Mouse (Mus musculus) urinary bladder, postnatal 0 days (tissue): ENCODE measurements around the gene Lyrm1. TPM values are rescaled to one million over a fixed set of nuclear protein-coding genes. Genes with fewer than 3 reads are reported as not detected.

Source experiments
- polyA plus RNA-seq: library from polyadenylated mRNA; unstranded; fragments of >200 nt; fragmentation: Nextera tagmentation; extraction: Ambion mirVana; gene quantifications from 2 replicates; pipeline ENCODE4 v1.2.1, GENCODE M21; 2015

Lyrm1 gene
- 9.1 and 10.6 TPM in 2 replicates for polyA plus RNA-seq

DNA sequence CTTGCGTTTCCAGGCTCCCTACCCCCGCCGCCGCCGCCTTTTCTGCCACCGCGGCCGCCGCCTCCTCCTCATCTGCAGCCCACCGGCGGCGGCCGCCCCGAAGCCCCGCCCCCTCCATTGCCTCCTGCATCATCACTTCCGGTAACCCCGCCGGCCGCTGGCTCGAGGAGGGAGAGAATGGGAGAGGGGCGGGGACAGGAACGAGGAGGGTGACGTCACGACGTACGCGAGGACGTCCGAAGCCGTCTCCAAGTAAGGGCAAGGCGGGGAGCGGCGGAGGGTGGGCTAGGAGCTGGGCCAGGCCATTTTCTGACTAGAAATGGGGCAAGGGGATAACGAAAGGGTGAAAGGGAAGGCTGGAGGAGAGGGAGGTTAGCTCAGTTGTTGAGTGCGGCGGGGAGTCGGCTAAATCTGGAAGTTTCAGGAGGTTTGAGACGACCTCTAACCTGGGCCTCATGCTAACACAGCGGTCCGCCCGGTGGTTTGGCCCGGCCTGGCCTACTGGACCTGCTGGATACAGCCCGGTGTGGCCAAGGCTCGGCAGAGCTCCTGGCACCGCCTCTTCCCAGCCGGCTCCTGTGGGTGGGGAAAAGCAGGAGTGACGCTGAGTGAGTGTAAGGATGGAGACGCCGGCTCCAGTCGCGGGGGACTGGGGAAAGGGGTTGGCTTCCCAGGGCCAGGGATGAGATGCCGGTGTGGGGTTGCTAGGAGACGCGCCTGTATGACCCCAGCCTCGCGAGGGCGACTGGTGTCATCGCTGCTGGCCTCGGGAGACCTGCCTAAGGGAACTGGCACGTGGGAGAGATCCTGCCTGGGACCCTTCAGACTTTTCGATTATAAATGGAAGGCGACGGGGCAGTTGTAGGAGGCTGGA is at the start of gene Lyrm1, which contains the start of gene Dcun1d3:
TSS of gene Lyrm1 (plus strand) at position 223 of the 874 bp plus-strand sequence.
TSS of gene Dcun1d3 (minus strand) at position 660 of the 874 bp plus-strand sequence.

Other genes with a start within 250 kb of the Lyrm1 start
- not detected in 2 replicates for gene Acsm4, start 205.8 kb upstream of the Lyrm1 start, polyA plus RNA-seq
- 44.6 and 48.5 TPM in 2 replicates for gene Thumpd1, start 175.1 kb upstream of the Lyrm1 start, polyA plus RNA-seq
- gene Acsm3, start 134.9 kb upstream of the Lyrm1 start, polyA plus RNA-seq = 7.9 and 10.5 TPM in 2 replicates
- 5.6 and 6.8 TPM in 2 replicates for gene Rexo5, start 101.9 kb upstream of the Lyrm1 start, polyA plus RNA-seq
- 6.5 and 8.8 TPM in 2 replicates for gene Eri2, start 101.8 kb upstream of the Lyrm1 start, polyA plus RNA-seq
- 9.5 and 10.0 TPM in 2 replicates for gene Dcun1d3, start 437 bp downstream of the Lyrm1 start, polyA plus RNA-seq
- not detected in 2 replicates for gene Dnah3, start 199.4 kb downstream of the Lyrm1 start, polyA plus RNA-seq
- gene Tmem159, start 206.5 kb downstream of the Lyrm1 start, polyA plus RNA-seq = 184 and 186 TPM in 2 replicates
- gene Zp2, start 249.4 kb downstream of the Lyrm1 start, polyA plus RNA-seq = not detected in 2 replicates